Mouse (Mus musculus) skeletal muscle tissue, postnatal 0 days (tissue): ENCODE data around the gene Myof. TPM values are rescaled to one million over a fixed set of nuclear protein-coding genes. Genes with fewer than 3 reads are reported as not detected.

Experiments
- polyA plus RNA-seq: library from polyadenylated mRNA; unstranded; fragments of >200 nt; fragmentation: Nextera tagmentation; extraction: Ambion mirVana; gene quantifications from 2 replicates; pipeline ENCODE4 v1.2.1, GENCODE M21; 2015

Gene Myof
- polyA plus RNA-seq = 5.6 and 6.6 TPM in 2 replicates

GRCm38 (mm10) chr19:38043281-38043981 lies at the start of gene Myof:
Gene Myof (minus strand): TSS chr19:38043577.

GRCm38 (mm10) chr19:38054720-38055192 lies 11.4 kb upstream of the Myof start, which contains the start of gene Cep55:
Gene Cep55 (plus strand): TSS chr19:38055011.

Other genes with a start within 250 kb of the Myof start
- 5.5 and 6.7 TPM in 2 replicates for gene Cep55, start 11.4 kb upstream of the Myof start, polyA plus RNA-seq
- gene Ffar4, start 53.5 kb upstream of the Myof start, polyA plus RNA-seq = 1.0 and 3.2 TPM in 2 replicates
- gene Rbp4, start 81.7 kb upstream of the Myof start, polyA plus RNA-seq = 34.9 and 66.9 TPM in 2 replicates
- not detected in 2 replicates for gene Pde6c, start 89.2 kb upstream of the Myof start, polyA plus RNA-seq
- gene Fra10ac1, start 180.6 kb upstream of the Myof start, polyA plus RNA-seq = 18.4 and 21.3 TPM in 2 replicates
- gene Lgi1, start 221.0 kb upstream of the Myof start, polyA plus RNA-seq = 3.1 and 3.5 TPM in 2 replicates